Mouse (Mus musculus) mouse embryonic stem cell (cell line): Measurements from ENCODE around the gene Camk2n2.

ENCODE experiments used
- in situ Hi-C, 2 experiments: fragments of 300-500 bp; cut with MboI; formaldehyde crosslinking; loops; 1 replicate in 1 of 2; 3 replicates in 1 of 2; pipeline ENCODE4 v1.14.3; 2019 to 2020; ENCODE audit warnings: low sequenced_read_pairs in 2 of 2, low pct_unique_long_range_greater_than_20kb in 1 of 2, mixed read lengths in 1 of 2; ENCODE audit not compliant: unreplicated experiment in 1 of 2

Camk2n2 gene

DNA sequence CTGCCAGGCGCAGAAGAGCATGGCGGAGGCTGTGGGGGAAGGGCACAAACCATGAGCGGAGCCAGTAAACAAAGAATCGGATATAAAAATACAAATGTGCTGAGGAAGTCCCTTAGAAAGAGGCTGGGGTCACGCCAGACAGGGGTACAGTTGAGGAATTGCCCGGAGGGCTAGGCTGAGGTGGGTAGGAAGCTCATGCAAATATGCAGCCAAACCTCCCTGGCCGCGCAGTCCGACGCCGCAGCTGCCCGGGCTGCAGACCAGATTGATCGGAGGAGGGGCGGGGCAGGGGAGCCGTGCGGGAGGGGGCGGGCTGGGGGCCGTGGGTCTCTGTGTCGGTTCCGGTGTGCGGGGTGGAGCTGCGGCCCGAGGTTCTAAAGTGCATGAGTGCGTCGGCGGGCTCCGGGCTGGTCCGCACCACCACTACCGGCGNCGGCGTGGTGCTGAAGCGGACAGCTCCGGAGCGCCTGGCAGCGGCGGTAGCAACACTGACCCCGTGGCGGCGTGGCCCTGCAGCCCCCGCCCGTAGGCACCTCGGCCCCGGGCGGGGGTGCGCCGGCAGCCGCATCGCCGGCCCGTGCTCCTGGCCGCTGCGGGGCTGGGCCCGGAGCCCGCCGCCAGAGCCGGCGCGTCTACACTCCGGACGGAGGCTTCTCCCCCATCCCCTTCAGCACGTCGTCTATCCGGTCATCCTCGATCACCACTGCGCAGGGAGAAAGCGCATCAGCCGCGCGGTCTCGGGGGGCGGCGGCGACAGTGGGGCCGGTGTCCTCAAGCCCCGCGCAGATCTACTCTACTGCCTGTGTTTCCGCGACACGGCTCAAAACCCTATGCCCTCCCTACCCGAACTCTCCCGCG lies 1.3 kb downstream of the Camk2n2 start:
- in situ Hi-C loops = no loop called here

DNA sequence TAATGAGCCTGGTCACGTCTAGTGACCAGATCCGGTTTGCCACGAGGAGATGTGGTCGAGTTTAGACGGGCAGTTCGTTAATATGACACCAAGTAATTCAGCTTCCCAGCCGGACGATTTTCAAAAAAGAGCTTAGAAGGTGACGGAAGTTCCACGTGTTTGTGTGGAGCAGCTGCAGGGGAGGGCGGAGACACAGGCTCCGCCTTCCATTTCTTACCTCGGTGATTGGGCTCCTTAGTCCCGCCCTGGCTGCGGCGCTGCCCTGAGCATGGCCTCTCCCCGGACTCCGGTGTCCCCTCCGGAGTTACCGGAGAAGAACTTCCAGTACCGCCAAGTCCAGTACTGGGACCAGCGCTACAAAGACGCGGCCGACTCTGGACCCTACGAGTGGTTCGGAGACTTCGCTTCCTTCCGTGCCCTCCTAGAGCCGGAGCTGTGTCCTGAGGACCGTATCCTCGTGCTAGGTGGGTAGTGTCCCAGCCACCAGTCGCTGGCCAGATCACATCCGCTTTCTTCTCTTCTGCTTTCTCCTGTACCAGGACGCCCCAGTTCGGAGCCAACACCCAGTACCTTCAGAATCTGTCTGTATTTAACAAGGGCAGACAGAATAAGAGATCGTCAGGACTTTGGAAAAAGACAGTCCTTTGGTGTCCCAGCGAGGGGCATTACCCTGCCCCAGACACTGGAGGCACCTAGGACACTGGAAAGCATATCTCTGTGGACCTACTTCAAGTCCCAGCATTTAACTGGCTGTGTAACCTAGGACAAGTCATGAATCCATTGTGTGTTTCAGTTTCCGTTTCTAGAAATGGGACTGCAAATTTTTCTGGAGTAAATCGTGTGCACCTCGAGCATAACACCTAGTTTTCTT lies 9.5 kb downstream of the Camk2n2 start, which contains the start of the genes Eef1akmt4, Gm49333 and Alg3:
Gene Eef1akmt4 (plus strand): TSS at position 237 of the 871 bp plus-strand sequence.
Gene Gm49333 (plus strand): TSS at position 254 of the 871 bp plus-strand sequence.
Gene Alg3 (minus strand): TSS at position 379 of the 871 bp plus-strand sequence.
- in situ Hi-C loops = no loop called here

DNA sequence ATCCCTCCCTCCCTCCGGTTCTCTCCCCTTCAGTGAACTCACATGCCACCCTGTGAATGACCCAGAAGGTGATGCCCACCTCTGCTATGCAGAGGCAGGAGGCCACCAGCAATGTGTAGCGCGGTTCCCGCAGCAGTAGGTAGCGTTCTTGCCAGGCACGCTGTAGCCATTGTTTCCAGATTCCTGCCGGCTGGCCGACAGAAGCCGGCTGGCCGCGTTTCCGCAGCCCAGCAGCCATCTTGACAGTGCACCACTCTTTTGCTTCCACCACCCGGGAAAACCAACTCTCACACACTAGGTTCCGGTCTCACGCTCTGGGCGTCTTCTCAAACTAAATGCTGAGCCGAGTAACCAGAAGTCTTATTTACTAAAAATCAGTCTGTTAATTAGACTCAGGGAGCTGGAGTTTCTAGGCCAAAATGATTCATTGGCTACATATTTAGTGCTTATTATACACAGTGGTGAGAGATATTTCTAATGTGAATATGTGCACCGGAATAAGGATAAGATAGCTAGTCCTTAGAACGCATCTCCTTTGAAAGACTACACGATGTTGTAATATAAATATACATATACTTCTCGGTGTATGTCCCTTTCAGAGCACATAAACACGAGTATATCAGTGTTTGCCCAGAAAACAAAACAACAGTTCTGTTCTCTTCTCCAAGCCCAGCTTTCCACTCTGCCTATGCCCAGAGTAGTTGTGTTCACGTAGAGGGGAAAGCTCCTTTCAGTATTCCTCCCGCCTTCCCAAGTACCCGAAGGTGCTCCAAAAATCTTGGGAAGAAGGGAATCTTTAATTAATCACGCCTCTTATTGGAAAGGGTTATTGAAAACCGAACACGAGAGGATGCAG lies 10.4 kb downstream of the Camk2n2 start:
- in situ Hi-C loops = no loop called here

DNA sequence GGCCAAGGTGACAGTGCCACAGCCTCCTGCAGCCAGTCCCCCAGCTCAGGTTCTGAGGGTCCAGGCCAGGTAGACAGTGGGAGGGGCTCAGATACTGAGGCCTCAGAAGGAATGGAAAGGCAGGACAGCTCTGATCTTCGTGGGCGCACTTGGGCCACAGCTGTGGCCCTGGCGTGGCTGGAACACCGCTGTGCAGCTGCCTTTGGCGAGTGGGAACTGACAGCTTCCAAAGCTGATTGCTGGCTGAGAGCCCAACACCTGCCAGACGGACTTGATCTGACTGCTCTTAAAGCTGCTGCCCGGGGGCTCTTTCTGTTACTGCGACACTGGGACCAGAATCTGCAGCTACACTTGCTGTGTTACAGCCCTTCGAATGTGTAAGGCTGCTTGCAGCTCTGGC lies 16.4 kb downstream of the Camk2n2 start:
- in situ Hi-C loops = no loop called here

DNA sequence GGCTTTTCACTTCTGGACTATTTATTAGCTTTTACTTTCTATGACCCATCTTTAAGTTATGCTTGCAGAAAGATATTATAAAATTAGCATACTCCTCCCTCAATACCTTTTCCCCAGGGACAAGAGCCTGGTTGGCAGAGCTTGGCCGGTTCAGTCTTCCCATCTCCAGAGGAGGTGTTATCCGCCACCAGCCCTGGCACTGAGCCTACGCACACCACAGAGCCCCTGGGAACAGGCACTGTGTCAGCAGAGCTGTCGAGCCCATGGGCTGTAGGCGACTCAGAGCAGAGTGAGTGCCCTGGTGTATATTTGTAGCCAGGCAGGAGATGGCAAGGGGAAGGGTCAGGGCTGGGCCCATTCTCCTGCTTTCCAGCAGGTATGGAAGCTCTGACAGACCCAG lies 20.6 kb downstream of the Camk2n2 start:
- in situ Hi-C loops = no loop called here

DNA sequence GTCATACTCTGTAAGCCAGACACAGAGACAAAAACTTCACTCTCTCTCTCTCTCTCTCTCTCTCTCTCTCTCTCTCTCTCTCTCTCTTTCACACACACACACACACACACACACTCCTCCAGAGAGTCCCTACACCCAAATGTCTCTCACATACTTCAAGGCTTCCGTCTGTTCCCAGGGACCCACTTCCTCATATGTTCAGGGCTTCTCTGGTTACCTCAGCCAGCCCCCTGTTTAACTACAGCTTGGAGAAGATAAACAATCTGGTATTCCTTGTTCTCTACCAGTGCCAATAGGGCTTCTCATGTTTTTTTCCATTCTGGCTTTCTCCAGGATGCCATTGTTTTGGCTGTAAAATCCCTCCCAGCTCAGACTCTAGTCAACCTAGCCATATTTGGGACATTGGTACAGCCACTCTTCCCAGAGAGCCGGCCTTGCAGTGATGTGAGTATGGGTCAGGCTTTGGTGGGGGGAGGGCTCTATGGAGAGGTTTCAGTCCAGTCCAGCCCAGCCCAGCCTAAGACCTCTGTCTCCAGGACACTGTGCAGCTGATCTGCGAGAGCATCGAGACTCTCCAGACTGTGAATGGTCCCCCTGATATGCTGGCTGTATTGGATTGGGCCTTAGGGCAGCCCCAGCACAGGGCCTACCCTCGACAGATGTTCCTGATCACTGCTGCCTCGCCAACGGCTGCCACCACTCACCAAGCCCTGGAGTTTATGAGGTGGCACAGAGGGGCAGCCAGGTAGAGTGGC lies 24.2 kb downstream of the Camk2n2 start:
- in situ Hi-C loops = no loop called here

DNA sequence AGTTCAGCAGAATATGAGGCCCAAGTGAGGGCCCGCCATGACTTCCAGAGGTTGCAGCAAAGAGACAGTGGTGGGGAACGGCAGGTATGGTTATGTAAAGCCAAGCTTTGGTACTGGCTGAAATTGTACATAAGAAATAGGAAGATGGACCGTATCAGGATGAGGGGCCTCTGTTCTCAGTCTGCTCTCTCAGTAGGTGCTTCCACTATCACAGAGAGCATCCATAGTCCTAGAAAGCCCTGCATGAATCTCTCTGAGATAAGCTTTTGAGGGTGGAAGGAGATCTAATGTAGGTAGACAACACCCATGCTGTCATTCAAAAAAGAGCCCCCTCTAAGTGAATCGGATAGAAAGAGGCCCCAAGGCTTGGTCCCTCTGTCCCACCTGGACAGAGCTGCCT lies 25.4 kb downstream of the Camk2n2 start:
- in situ Hi-C loops = no loop called here

DNA sequence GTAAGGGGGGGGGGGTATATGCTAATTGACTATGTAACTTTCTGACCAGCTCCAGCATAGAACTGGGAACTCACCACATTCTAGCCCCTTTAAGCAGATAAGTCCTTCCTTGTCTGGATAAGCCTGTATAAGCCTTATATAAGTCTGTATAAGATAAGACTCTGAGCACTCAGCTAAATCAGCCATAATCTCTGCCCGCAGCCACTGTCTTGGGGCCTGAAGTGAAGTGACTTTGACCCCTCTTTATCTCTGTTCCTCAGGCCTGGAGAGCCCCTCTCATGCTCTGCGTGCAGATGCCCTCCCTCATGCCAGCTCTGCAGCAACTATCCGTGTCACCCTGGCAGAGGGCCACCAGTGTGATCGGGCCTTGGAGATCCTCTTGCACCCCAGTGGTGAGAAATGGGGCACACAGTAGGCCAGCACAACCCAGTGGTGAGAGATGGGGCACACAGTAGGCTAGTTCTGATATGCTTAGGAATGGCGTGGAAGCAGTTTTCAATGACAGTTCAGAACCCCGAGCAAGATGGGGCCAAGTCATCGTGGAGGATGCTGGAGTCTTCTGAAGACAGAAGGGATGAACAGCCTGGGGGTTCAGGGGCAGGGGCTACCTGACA lies 25.9 kb downstream of the Camk2n2 start:
- in situ Hi-C loops = no loop called here

DNA sequence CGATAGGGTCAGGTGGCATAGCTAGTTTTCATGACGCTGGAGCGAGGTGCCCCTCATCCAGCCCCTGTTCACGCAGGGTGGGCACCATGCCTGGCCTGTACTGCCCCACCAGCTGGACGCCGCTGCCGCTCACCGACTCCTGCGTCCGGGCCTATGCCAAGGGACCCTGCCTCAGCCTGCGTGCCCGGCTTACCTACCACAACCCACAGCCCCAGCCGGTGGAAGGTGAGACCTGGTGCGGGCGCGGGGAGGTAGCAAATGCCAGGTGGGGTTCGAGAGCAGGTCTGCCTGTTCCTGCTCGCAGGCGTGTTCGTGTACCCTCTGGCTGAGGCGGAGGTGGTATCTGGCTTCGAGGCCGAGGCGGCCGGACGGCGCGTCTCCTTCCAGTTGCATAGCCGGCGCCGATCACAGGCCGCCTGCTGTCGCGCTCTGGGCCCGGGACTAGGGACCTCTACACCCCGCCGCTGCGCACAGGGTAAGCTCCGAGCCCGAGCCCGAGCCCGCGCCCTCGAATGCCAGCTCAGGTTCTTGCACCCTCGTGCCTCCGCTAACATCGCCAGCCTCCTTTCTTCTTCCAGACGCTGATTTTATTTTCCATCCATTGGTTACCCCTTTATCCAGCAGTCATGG lies 29.9 kb downstream of the Camk2n2 start:
- in situ Hi-C loops = no loop called here

DNA sequence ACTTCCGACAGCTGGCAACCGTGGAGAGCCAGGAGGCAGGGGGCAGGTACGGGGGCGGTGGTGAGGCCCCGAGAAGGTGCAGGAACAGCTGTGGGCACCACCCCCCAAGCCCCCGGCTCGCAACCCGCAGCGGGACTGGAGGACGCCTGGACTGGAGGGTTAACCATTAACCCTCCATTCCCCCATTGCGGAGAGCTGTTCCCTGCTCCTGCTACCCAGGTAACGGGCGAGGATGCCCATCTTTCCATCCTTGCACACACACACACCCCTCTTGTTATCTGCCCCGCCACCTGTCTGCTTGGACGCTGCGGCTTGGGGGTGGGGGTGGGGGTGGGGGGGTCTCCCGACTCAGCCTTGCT lies 30.4 kb downstream of the Camk2n2 start:
- in situ Hi-C loops = no loop called here

DNA sequence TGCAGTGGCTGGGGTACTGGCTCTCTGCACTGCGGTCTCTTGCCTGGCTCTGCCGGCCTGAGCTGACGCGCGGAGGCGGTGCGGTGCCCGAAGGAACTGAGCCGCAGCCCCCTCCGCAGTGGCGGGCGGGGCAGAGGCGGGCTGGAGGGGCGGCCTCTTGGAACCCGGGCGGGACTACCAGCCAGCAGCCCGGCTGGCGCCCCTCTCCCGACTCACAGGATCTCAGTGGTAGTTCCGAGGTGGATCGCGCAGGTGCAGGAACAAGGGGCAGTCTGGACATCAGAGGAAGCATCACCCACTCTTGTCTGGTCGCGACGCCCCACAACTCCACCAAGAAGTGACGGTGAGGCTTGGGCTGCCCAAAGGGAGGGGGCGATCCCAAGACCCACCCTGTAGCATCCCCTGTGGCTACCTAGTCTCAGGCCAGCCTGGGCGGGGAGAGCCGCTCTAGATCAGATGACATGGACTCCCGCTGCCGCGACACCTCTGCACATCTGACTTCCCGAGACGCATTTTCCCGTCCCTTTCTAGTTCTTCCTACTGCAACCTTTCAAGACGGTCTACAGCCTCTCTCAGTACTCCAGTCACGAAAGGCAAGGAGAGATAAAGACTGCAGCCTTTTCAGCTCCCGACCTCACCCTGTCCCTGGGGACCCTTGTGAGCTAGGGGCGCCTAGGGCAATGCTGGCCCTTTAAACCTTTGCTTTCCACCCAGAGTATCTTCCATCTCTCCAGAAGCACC lies 31.0 kb downstream of the Camk2n2 start:
- in situ Hi-C loops = no loop called here

DNA sequence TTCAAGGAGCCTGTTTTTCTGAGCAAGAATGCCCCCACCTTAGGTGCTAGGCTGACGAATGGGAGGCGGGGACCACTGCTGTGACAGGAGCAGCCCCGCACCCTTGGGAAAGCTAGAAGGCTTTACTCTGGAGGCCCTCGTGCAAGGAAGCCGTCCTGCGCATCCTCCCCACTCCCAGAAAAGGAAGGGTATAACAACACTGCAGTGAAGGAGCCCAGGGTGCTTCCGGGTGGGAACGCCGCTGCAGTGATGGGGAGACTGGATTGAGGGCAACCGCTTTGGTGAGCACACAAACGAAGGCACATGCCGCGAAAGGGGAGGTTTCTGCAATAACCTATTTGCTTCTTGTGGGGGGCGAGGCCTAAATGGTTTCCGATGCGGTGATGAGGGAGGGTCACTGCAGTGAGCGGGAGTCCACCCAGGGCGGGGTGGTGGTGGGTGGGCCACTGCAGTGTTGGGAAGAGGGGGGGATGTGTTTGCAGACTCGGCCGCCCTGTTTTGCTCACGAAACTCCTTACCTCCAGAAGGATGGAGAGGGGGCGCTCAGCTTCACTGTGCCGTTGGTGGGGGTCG lies 31.6 kb downstream of the Camk2n2 start, which contains the start of gene Vwa5b2:
Gene Vwa5b2 (plus strand): TSS at position 106 of the 573 bp plus-strand sequence.
- in situ Hi-C loops = no loop called here
